Mouse (Mus musculus) ZHBTc4 (cell line): Measurements from ENCODE around the gene Akap13.
A peak's percentile ranks its signal among the peaks of the same experiment; 100 is the strongest.

Experiments used
- DNase-seq: peaks from one replicate; pipeline ENCODE4 v3.0.0-alpha.2; 2011; ENCODE audit warnings: low read depth, low spot score

The Akap13 gene

GRCm38 (mm10) chr7:75516716-75517619 is 61.6 kb downstream of the Akap13 start:
- no peak for DNase-seq

DNA sequence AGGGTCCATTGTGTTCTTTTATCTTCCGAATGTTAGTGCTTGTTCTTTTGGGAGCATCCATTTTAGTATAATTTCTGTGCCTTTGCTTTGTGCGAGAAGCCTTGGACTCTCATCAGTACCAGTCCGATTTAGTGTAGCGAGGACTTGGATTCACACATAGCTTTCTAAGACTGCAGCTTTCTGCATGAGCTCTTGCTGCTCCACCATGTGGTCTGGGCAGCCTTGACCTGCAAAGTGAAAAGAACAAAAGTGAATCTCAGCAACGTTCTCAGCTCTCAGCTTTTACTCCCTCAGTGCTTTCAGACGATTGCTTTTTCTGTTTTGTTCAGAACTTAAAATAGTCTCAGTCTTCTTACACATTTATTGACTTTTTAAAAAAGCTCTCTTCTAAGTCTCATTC is 65.2 kb downstream of the Akap13 start:
- DNase-seq = no peak

DNA sequence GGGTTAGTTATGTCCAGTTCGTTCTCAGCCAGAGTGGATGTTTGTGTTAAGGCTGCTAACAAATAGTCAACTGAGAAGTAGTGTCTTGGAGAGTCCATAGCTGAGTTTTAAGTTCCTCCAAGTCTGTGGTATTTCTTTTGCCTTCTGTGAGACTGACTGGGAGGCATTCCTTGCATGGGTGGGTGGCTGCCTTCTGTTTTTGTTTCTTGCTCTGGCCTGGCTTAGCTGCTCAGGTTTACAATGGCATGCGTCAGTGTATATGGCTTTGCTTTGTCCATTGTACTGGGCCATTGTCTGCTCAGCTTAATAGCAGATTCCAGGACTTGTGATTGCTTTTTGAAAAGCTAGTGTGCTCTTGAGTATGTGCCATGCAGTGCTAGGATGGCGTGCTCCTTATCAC is 65.9 kb downstream of the Akap13 start:
- DNase-seq = peak; percentile 84

DNA sequence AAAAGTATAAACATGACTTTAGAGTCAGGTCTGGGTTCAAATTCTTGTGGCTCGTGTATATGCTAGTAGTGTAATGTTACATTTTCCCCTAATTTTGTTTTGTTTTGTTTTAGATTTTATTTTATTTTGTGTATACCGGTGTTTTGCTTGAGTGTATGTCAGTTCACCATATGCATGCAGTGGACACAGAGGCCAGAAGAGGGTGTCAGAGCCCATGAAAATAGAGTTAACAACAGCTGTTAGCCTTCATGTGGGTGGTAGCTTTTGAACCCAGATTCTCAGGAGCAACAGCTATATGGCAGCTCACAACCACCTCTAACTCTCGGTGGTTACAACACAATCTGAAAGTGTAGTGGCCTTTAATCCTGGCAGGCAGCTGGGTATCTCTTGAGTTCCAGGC is 66.9 kb downstream of the Akap13 start:
- DNase-seq = no peak

DNA sequence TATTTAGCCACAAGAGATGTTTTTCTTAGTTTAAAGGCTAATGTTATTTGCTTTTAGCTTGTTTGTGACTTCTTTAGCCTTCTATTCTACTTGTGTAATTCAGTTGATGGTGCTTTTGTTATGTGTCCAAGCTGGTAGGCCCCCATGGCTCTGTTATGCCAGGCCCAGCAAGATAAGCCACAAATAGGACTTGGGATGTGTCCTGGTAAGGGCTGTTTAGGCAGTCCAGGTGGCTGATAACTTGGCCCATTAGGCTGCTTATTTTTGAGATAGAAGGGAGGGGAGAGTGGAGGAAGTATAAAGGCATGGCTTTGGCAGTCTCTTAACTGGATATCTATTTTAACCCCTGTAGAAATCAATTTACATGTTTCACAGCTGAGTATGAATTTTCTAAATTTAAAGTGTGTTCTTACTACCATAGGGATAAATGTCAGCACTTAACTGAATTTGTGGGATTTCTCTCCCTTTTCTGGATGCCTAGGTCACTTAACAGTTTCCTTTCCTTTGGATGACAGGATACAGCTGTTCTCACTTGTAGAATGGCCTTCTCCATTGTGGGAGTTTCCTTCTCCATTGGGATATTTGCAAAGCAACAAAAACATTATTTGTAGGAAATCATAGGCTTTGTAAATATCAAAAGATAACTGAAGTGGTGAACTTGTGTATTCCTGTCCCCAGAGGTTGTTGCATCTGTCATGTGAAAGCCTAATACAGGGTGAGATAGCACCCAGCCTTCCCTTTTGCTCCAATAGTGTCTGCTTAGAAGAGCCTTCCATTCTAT is 69.6 kb downstream of the Akap13 start:
- DNase-seq = no peak

DNA sequence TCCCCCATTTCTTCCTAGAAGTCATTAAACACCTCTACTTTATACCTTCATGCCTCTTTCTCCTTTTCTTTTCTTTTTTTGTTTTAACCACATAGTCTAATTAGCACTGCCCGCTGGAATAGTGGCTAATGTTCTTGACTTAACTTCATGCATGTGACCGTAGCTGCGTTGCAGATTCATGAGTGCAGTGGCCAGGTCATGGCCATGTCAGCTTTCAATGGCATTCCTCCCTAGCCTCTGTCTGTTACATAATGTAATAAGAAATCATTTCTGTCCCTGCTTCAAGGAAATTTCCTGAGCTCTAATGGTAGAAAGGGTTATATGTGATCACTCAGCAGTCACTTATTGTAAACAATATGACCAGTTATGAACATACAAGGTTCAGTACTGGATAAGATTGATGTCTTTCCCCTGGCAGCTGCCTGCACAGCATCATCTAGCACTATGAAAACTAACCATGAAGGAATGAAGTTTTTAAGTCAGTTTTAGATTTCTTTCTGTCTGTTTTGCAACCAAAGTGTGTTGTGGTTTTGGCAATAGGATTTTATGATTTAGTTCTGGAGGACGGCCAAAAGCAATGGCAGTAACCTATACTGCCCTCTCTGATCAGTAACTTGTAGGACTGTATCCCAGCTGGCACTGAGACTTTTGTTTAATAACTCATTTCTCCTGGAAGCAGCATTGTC is 70.5 kb downstream of the Akap13 start:
- DNase-seq = no peak

DNA sequence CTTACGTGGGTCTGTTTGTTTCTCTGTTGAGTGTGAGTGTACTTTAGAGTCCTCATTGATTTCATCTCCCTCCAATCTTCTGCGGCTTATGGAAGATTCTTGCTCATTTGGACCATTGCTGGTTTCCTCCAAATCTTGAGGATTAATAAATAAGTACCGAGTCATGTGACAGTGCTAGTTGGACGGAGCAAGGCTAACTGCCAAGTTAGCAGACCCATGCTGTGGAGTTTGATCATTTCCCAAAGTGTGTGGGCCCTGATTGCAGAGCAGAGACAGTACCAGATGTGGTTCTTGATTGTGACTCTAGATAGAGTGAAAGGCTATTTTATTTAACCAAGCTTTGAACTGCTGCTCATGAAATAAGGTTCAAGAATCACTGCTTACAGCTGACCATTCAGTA is 73.4 kb downstream of the Akap13 start:
- DNase-seq = no peak

DNA sequence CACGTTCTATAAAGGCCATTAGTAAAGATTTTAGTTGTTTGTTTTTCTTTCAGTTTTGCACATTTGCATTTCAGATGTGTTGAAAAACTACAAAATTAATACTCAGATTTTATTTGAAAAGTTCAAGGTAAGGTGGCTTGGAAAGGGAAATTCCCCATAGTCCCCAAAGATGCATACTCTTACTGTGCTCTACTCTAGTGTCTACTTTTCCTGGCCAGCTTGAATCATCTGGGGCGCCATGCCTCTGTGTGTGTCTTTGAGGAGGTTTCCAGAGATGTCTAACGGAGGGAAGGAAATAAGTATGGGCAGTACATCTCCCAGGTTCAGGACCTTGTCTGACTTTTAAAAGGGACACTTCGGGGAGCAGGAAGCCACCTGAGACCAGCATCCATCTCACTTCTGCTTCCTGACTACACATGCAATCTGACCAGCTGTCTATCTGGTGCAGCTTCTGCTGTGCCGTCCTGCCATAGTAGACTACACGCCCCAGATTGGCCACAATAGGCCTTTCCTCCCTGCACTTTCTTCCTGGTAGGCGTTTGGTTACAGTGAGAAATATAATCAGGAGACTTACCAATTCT is 74.6 kb downstream of the Akap13 start:
- no peak for DNase-seq

DNA sequence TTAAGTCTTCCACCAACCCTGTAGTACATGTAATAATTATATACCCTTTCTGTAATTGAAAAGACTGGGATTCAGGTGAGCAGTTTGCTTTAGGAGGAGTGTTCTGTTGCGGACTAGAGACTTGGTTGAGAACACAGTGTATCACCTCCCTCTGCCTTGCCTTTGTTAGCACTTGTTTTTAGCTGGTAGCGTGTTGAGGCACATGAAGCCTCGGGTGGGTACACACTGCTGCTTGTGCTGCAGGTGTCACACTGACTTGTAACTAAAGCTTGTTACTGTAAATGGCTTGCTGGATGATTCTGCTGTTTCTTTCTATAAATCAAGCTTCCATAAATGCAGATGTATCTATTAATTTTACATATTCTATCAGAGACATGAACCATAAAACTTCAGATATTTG is 75.3 kb downstream of the Akap13 start:
- DNase-seq = no peak

GRCm38 (mm10) chr7:75533079-75533478 is 77.7 kb downstream of the Akap13 start:
- DNase-seq = no peak

- no peak for DNase-seq
These were observed 81.0 kb downstream of the Akap13 start for GRCm38 (mm10) chr7:75536298-75536697.

GRCm38 (mm10) chr7:75537567-75537966 is 82.2 kb downstream of the Akap13 start:
- DNase-seq = no peak

- no peak for DNase-seq
These were observed 83.2 kb downstream of the Akap13 start for GRCm38 (mm10) chr7:75538513-75538912.

DNA sequence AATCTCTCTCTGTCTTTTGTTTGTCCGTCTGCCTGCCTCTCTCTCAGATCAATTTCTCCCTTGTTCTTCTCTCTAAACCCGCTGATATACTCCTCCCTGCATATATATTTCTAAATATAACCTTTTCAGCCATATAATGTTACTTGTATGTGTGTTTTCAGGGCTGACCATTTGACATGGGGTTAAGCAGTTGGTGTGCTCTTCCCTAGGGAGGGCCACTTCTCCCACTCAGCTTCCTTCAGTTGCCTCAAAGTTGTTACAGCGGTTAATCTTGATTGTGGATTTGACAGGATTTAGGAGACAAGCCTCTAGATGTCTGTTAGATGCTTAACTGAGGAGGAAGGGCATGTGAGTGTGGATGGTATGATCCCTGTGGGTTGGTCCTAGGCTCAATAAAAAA is 83.8 kb downstream of the Akap13 start:
- no peak for DNase-seq

DNA sequence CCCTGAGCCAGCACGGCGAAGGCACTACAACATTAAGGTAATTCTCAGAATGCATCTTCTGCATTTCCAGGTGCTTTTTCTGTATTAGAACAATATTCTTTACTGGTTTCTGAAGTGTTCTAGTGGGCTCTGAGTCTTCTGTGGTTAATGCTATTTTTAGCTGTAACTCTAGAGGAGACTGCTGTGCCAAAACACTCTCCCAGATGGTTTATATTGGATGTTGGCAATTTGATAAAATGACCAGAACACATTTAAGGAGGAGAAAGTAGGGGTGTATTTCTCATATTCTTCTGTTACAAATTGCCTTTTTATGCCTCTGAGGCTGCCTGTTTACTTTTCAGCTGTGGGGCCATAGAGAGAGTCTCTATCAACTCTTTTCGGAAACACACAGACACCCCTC is 94.5 kb downstream of the Akap13 start:
- no peak for DNase-seq

DNA sequence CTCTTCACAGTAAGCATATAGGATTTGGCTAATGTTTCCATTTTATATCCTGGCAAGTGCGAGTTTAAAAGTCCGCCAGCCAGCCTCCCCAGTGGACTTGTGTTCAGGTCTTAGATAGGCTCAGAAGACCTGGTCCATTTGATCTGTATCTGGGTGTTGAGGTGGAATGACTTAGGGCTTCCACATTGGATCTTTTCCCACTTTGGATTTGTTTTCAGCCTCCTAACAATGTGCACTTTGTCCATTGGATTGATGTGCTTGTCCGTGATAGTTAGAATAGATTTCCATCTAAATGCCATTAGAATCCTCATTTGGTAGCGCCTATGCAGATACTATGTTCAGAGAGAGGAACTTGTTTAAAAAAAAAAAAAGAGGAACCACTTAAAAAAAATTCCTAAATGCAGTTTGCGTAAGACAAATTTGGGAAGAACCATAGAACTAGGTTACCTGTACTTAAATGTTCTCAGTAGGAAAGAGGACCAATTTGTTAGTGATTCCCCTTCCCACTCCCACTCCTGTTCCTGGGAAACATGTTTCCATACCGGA is 95.5 kb downstream of the Akap13 start:
- no peak for DNase-seq

- no peak for DNase-seq
These were observed 97.8 kb downstream of the Akap13 start for GRCm38 (mm10) chr7:75553002-75553666.

- peak; percentile 34 for DNase-seq
These were observed 98.3 kb downstream of the Akap13 start for GRCm38 (mm10) chr7:75553667-75554045.

- DNase-seq = no peak
These were observed 98.7 kb downstream of the Akap13 start for GRCm38 (mm10) chr7:75554065-75554464.

- DNase-seq = no peak
These were observed 100.6 kb downstream of the Akap13 start for GRCm38 (mm10) chr7:75555940-75556339.

GRCm38 (mm10) chr7:75558225-75558624 is 102.9 kb downstream of the Akap13 start:
- DNase-seq = no peak
